Mouse (Mus musculus): ENCODE data around the gene Olfr539.
"Not testable (repeated sequence)": the region's sequence is repeated elsewhere in the genome, so short reads cannot be mapped to it uniquely, and the experiment has no call there.

Gene Olfr539

DNA sequence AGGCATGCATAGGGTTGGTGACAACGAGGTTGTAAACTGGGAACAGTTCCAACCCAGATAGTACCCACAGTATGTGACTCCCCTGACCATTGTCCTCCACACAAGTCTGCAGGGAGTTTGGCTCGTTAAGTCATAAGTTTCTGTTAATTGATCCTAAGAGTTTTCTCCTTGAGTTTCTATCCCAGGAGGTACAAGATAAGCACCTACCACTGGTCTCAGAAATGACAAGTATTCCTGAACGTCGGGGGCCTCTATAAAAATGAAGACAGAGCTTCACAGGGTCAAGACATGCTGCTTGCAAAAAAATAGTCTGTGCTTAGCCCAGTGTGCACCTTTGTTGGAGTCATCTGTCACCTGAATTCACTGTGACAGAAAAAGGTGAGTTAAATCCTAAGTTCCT is at the start of gene Olfr539:
TSS of gene Olfr539 (plus strand) at position 301 of the 400 bp plus-strand sequence.
- no peak for DNase-seq (ENCODE audit: low spot score)

DNA sequence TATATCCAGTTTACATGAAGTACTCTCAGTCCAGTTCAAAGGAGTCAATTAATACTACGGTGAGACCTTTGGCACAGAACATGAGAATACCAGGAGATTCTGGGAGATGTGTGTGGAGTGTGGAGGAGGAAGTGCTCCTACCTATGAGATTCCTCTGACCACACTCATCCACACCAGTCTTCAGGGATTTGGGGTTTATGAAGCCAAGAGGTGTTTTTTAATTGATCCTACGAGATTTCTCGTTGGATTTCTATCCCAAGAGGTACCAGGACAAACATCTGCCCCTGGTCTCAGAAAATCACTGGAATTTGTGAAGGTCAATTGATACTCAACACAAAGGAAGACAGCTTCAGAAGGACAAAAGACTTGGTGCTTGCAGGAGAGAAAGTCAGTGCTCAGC is 31.1 kb upstream of the Olfr539 start, which contains the start of gene Olfr61:
TSS of gene Olfr61 (plus strand) at position 301 of the 400 bp plus-strand sequence.
- not testable (repeated sequence) for DNase-seq (ENCODE audit: low spot score)

DNA sequence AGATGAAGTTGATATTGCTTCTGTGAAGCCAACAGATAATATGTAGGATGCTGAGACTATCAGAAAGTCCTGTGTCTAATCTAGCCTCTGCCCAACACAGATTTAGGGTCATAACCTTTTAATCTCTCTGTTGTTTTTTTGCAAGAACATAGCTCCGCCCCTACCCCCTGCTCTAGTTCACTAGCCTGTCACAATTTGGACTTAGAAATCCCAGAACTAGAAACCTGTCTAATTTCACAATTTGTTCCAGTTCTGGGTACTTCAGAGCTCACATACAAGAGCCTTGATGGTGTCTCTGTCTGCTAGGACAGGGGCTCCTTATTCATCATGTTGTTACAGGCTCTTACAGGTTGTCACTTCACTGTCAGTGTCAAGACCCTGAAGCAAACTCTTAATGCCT is 29.2 kb upstream of the Olfr539 start:
- DNase-seq (ENCODE audit: low spot score): no peak

DNA sequence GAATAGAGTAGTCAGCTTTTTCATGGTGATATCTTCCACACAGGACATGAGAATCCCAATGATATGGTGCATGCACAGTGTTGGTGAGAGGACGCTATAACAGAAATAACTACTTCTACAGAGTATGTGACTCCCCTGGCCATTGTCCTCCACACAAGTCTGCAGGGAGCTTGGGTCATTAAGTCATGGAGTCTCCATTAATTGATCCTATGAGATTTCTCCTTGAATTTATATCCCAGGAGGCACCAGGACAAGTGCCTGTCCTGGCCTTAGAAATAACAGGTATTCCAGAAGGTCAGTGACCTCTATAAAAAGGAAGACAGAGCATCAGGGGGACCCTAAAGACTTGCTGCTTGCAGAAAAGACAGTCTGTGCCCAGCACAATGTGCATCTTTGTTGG is 13.6 kb upstream of the Olfr539 start, which contains the start of gene Olfr53:
TSS of gene Olfr53 (plus strand) at position 301 of the 400 bp plus-strand sequence.
- no peak for DNase-seq (ENCODE audit: low spot score)

DNA sequence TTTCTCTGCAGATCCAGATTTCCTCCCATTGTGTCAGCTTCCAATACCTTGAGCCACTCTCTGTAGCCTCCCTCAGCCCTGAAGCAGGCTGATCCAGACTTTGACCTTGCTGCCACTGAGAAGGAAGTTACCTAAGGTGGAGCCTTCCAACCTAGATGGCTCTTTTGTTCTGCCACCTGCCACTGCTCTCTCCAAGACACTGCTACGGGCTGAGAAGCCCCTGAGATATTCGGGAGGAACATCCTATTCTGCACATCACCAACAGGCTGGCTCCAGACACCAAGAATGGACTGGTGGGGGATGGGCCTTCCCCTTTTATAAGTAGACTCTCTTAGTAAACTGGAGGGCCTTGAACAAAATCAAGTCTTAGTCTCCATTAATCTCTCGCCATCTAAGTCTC is 11.0 kb downstream of the Olfr539 start:
- not testable (repeated sequence) for DNase-seq (ENCODE audit: low spot score)

DNA sequence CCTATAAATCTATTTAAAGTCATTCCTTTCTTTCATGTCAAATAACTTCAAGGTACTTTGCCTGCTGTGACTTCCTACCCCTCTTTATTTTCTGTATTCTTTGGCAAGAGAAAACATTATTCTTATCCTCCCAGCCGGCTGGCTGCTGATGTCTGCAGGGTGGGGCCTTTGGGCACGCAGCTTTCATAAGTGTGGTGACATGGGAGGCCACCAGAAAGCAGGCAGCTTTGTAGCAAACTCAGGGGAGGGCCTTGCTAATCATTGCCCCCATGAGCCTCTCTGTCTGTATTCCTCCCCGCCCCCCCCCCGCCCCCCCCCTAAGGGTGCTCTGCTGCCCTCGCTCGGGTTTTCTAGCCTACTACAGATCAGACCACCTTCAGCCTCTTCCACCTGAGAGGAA is 16.1 kb downstream of the Olfr539 start:
- no peak for DNase-seq (ENCODE audit: low spot score)

DNA sequence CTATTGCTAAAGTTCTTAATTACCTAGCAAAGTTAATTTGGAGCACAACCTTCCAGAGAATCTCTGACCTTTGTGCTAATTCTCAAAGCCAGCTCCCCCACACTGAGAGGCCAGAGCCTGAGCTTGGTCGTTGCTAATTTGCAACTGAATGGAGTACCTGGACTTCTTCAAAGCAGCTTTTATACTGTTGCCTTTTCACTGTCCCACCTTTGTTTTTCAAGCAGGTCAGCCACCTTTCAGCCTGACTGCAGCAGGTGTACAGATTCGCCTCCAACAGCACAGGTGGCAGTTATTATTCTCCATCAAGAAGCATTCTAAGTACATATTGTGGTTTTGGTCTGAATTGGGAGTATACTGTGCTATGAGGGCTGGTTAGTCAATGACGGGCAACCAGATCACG is 19.9 kb downstream of the Olfr539 start:
- DNase-seq (ENCODE audit: low spot score): not testable (repeated sequence)

DNA sequence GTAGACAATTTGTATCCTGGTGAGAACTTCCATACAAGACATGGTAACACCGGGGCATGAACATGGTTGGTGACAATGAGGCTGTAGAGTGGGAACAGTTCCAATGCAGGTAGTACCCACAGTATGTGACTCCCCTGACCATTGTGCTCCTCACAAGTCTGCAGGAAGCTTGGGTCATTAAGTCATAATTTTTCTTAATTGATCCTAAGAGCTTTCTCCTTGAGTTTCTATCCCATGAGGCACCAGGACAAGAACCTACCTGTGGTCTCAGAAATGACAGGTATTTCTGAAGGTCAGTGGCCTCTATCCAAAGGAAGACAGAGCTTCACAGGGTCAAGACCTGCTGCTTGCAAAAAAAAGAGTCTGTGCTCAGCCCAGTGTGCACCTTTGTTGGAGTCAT is 21.9 kb downstream of the Olfr539 start, which contains the start of gene Olfr45:
TSS of gene Olfr45 (plus strand) at position 301 of the 400 bp plus-strand sequence.
- DNase-seq (ENCODE audit: low spot score): no peak

DNA sequence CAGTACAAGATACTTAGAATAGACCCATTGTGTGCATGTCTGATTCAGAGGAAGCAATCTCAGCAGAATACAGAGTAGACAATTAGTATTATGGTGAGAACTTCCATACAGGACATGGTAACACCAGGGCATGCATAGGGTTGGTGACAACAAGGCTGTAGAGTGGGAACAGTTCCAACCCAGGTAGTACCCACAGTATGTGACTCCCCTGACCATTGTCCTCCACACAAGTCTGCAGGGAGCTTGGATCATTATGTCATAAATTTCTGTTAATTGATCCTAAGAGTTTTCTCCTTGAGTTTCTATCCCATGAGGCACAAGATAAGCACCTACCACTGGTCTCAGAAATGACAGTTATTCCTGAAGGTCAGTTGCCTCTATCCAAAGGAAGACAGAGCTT is 37.2 kb downstream of the Olfr539 start, which contains the start of gene Olfr541:
TSS of gene Olfr541 (plus strand) at position 301 of the 400 bp plus-strand sequence.
- no peak for DNase-seq (ENCODE audit: low spot score)

DNA sequence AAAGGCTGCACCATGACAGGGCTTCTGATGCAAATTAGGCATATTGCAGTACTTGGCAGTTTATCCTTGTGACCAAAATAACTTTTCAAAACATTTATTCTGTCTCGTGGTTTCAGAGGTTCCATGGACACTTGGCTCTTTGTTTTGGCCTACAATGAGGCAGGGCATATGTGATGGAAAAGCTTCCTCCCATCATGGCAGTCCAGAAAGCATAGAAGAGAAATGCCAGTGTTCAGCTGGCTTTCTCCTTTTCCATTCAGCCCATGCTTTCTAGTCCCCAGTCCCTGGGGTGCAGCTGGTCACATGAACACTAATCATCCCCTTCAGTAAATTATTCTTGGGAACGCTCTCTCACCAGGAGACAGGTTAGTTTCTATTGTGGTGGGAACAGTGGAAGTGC is 46.6 kb downstream of the Olfr539 start:
- DNase-seq (ENCODE audit: low spot score): no peak

DNA sequence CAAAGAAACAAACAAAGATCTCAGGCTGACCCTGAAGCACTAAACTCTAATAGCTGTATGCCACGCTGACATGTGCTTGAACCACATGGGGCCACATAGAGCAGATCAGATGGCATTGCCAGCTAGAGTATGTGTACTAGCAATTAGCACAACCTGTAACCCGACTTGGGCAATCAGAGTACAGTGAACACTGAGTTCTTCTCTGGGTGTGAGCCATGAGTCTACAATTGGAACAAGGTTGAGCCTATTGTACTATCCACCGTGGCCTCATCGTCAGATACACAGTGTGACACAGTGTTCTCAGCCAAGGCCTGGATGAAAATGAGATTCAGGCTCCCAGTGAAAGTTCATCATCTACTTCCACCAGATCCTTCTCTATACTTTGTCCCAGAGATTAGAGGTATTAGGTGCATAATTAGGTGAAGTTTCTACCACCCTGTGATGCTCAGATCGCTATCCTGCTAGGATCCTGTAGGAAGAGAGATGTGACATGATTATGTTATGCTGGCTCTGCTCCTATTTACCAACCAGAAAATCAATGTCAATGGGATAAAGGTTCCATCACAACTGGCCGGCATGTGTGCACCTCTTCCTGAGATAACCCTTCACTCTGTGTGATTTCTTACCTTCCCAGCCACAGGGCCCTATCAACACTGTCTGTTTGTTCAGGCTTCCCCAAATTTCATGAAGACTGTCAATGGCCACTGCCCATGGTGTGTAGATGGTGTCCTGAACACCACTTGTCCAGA is 48.0 kb downstream of the Olfr539 start:
- DNase-seq (ENCODE audit: low spot score): no peak

DNA sequence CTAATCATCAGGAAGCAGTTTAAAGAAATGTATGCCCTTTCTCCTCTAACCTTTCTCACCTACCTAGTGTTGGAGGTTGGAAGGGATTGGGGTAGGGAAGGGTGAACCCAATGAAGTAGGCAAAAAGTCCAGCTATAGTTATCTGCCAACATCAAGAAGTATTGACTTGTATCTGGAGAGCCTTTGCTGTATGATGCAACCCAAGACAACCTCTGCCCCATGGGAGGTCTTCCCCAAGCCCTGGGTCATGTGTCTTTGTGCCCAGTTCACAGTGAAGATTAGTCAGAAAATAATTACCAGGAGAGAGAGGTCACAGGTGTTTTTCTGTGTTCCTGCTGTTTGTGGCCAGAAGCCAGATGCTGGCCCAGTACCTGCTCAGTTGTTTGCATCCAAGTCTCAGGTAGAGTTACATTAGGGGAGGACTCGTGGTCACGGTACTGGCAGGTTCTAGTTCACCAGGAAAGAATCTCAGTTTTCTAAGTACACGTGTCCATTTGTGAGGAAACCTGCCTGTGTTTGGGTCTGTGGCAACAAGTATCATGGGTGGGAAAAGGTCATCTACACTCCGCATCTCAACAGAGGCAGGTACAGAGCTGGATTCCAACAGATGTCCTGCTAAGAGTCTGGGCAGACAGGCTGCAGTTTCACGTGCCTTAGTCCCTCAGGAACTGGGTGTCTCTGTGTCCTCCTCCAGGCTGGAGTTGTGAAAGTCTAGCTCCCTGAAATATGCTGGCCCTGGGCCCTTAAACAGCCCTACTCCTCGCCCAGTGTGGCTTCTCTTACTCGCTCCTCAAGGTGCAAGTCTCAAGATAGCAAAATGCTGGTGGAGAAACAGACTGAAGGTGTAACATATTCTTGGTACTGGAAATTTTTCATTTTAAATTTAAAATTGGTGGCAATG is 57.7 kb downstream of the Olfr539 start:
- no peak for DNase-seq (ENCODE audit: low spot score)

DNA sequence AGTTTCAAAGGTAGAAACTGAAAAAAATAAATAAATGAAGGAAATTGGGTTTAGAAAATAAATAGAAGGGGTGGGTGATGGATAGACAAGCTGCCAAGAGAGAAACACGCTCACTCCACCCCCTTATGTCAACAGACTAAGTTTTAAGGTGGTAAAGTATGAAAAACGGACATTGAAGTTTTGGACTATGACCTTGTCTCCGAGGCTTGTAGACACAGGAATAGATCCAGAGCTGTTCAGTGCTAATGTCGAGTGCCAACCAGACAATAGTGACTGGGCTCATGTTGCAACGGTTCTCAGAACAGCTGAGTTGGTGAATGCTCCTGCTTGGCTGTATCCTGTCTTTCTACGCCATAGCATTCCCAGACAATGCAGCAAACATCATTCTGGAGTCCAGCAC is 61.4 kb downstream of the Olfr539 start:
- no peak for DNase-seq (ENCODE audit: low spot score)

DNA sequence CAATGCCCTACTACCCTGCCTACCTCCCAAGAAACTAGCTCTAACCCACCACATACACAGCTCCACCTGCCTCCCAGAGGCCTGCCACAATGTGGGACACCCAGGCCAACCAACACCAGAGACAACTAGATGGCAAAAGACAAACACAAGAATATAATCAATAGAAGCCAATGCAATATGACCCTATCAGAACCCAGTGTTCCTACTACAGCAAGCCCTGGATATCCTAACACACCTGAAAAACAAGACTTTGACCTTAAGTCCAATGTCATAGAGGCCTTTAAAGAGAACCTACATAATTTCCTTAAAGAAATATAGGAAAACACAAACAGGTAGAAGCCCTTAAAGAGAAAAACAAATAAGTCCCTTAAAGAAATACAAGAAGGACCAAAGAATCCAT is 65.8 kb downstream of the Olfr539 start:
- DNase-seq (ENCODE audit: low spot score): no peak

Measured in c-Kit-positive CD71-positive TER-119-positive erythroid progenitor cells, embryonic 14.5 days (primary cell).